Mouse (Mus musculus) erythroblast, embryonic 14.5 days (primary cell): ENCODE results near the gene Inka2.

Experiments used
- GATA1 ChIP-seq: IDR thresholded peaks from 2 replicates; pipeline ENCODE4 v1.6.1; 2012; ENCODE audit warnings: low read length, inconsistent platforms, mixed read lengths
- TAL1 ChIP-seq: IDR thresholded peaks from 3 replicates; pipeline ENCODE4 v1.6.1; 2012; ENCODE audit warnings: low read length, inconsistent platforms, mixed read lengths

GRCm38 (mm10) chr3:105716353-105717000, 12.1 kb downstream of the Inka2 start:
- TF ChIP-seq GATA1 (no peak), TAL1 (no peak)
